Mouse (Mus musculus) frontal cortex, postnatal 36 days (tissue): ENCODE results near the gene Ddx28.
A peak's percentile ranks its signal among the peaks of the same experiment; 100 is the strongest.

Experiments
- DNase-seq, 2 experiments: peaks; one replicate each; pipeline ENCODE4 v3.0.0; 2022; ENCODE audit warnings: low spot score in 2 of 2

The Ddx28 gene

DNA sequence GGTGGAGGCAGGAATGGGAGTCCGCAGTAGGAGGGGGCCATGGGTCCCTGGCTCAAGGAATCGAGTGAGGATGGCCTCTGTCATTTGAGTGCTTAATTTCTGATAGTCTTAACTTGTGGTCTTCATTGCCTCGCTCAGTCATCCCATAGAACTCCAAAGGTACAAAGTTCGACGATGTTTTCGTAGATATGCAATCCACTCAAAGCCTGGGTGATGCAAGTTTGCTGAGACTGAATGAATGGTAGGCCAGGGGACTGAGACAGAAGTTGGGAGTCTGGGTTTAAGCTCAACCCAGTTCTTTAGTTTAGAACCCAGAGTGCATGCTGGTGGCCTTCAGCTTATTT, at the start of gene Ddx28:
Gene Ddx28 (minus strand): TSS at position 240 of the 344 bp plus-strand sequence.
- no peak for DNase-seq

DNA sequence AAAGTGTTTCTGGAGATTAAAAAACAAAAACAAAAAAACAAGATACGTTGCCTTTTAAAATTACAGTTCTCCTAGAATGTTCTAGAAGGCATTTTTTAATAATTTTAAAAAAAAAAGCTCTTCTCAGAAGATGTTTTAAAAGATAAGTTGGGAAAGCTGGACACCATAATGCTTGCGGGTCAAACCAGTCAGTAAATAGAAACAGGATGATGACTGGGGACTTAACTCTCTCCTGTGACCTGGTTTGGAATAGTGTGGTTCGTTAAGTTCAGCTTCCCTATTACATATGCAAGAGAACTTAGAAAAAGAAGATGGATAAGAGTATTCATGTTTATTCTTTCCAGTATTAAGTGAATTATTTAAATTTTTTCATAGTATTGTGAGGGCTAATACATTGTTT, 48.8 kb upstream of the Ddx28 start:
- DNase-seq, result no peak

DNA sequence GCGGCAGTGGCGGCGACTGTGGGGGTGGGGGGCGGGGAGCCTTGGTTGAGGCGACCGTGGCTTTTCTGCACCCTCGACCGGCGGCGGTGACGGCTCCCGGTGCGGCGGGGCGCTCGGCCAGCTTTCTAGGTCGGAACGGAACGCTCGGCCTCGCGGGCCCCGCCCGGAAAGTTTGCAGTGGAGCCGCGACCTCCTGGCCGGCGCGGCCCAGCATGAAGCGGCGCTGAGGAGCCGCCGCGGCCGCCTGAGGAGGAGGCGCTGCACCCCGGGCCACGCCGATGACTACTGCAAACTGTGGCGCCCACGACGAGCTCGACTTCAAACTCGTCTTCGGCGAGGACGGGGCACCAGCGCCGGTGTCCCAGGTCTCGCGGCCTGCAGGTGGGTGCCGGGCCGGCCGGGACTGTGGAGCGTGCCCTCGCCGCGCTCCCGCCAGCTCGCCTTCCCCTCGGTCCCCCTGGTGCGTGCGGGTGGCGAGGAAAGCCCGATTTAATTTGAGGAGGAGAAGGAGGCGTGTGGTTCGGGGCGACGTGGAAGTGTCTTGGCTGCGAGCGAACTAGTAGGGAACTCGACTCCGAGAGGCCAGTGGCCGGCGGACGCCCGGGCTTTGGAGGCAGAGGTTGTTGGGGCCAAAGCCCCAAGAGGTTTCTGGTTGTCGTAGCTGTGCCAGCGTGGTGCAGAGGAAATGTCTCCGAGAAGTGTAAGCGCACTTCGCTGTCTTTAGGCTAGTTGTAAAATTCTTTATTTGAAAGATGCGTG, 48.1 kb upstream of the Ddx28 start:
- DNase-seq, result peak in 1 of 2 experiments; percentile 47

DNA sequence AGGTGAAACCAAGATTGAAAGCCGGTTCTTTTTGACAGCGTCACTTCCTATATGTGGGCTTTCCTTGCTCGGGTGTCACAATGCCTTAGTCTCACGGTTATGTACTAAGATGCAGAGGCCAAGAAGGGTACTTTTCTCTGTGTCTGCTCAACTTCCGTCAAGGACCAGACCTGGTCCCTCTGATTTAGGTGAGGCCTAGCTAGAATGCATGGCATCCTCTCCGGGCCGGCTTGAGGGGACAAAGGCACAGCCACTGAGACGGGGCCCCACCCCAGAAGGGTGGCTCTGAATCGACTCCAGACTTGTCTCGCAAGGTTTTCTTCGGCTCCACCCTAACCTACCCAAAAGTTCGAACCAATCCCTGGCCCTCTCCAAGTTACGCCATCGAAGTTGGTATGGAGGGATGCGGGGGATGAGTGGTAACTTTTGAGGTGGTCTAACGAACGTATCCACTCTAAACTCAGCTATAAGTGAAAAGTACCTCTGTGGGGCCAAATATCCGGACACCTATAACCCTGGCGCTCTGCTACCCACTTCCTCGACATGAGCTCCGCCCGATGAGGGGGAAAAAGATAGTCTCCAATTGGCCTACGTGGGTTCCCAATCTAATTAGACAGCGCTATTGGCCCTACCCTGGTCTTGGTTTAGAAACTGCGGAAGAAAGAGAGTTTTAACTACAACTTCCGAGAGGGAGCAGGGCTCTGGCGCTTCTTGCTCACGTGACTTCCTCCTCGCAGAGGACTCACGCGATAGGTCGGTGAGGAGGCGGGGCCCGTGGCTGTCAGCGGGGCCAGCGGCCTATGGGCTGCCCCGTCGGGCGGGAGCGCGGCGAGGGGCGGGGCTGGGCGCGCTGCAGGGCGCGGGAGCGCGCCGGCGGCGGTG, 47.3 kb upstream of the Ddx28 start, which contains the start of gene Nfatc3:
Gene Nfatc3 (plus strand): TSS at position 110 of the 882 bp plus-strand sequence.
- DNase-seq, result peak; percentile 94 to 96

DNA sequence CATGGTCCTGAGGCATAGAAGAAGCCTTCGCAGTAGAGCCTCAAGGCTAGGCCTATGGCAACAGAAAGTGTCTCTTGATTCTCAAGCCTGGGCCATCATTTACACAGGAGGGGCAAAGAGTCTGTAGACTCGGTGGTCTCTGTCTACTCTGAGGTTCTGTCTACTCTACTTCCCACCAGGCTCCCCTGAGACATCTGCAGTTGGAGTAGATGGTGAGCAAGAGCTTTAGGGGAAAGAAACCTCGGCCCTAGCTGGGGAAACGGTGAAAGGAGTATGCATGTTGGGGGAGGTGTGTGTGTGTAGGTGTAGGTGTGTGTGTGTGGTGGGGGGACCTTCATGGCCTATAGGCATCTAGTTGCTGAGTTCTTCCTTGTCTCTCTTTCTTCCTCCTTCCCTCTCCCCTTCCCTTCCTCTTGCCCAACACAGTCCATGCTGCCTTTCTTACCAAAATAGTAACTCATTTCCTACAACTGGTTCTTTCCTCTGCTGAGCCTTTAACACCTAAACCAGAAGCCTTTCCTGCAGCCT, 44.8 kb upstream of the Ddx28 start:
- DNase-seq, result no peak

DNA sequence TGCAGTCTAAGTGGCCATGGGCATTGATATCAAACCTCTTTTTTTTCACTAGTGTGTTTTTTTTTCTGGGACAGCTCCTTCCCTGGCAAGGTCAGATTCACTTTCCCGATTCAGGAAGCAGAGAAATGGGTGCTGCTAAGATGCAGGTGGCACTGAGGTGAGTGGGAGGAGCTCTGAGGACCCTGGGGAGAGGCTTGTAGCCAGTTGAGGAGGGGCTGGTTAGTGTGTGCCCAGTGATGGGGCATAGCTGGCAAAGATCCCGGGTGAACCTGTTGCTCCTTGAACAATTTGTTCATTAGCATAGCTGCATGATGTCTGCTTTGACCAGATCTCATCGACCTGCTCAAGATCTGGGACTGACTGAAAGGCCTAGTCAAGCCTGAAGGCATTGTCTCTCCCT, 43.4 kb upstream of the Ddx28 start:
- DNase-seq, result no peak

DNA sequence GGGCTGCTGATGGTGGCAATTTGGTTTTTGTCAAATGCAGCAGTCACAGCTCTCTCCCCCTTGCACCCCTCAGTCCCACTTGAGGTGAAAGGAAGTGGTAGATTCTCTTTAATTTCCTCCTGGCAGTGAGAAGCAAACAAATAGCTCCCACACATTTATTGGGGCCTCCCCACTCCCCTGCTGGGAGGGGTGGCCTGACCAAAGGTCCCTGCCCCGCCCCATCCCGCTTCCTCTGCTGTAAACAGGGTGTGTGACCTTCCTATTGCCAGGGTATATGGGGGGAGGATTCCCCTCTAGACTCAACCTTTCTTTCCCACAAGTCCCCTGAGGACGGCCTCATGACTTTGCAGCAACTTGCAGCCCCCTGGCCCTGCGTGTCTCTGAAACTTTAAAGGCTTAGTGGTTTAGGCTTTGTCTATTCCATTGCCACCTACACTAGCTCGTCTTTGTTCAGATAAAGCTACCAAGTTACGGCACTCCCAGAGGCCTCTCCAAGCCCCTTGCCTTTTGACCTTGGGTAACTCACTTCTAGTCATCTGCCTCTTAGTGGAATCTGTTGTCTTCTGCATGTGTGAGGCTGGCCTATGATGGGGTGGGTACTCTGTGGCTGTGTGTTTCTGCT, 42.6 kb upstream of the Ddx28 start:
- no peak for DNase-seq

DNA sequence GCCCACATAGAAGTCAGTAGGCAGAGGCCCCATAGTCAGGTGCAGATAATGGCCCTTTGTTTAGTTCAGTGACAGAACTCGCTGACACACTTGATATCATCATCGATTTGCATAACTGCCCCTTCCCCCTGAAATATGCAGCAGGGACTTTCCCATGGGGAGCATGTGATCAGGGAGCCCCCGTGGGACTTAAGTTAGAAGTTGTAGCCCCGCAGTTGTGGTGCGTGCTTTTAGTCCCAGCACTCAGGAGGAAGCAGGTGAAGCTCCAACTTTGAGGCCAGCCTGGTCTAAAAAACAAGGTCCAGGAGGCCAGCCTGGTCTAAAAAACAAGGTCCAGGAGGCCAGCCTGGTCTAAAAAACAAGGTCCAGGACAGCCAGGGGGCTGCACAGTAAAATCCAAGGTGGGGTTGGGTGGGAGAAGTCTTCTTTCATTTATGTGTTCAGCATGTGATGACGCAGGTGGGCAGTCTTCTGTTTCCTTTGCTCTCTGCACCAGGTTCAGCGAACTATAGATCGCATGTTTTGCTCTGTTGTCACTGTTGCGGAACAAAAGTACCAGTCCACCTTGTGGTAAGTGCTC, 40.9 kb upstream of the Ddx28 start:
- no peak for DNase-seq

DNA sequence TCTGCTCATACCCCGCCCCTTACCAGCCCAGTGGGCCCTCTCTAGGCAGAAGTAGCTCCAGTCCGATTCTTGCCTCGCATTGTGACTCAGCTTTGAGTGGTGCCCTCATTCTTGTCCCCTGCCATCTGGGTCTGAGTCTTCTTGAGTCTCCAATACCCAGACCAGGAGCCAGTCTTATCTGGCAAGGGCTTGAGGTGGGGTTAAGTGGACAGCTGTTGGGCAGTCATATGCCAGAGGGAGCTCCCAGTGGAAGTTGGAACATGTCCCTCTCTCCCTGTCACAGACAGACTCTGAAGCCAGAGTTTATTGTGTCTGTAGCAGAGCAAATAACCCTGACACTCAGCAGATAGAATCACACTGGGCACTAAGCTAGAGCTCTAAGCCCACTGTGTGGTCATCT, 39.4 kb upstream of the Ddx28 start:
- no peak for DNase-seq

DNA sequence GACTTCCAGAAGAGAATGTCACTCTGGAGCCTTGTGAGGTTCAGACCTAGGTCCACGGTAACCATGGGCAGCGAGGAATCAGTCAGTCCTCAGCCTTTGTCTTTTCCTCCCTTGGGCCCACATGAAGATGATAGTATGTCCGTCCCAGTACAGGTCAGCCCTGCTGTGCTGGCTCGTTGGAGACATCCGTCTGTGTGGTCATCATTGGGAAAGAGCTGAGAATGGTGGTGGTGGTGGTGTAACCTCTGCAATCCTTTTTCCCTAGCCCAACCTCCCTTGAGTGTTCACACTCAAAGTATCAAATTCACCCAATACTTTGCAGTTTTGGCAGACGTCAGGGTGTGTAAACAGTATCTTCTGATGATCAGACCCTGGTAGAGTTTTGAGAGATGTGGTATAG, 38.2 kb upstream of the Ddx28 start:
- DNase-seq, result no peak

DNA sequence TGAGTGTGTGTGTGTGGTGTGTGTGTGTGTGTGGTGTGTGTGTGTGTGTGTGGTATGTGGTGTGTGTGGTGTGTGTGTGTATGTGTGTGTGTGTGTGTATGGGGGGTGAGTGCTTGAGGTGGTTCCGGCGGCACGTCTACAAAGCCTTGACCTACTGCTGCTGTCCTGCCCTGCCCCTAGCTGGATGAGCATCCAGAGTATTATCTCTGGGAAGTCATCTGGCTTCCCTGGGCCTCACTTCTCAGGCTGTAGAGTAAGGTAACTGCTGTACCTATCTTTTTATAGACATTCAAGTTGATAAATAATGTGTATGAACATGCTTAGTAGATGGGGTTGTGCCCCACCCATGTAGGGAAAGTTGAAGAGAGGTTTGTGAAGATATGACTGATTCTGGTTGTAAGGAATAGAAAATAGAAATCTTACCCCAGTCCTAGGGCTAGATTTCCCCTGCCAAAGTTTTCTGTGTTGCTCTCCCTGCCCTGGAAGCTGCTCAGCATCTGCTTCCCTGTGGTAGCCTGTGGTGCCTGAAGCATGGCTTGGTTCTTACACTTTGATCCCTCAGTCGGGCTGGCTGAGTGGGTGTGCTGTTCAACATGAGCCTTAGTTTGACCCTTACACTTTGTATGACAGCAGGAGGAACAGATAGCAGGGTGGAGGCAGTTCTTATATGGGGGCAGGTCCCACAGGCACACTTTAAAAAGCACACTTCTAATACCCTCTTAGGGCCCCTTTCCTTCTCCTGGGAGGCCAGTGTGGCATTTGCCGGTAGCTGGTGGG, 36.4 kb upstream of the Ddx28 start:
- DNase-seq, result no peak

DNA sequence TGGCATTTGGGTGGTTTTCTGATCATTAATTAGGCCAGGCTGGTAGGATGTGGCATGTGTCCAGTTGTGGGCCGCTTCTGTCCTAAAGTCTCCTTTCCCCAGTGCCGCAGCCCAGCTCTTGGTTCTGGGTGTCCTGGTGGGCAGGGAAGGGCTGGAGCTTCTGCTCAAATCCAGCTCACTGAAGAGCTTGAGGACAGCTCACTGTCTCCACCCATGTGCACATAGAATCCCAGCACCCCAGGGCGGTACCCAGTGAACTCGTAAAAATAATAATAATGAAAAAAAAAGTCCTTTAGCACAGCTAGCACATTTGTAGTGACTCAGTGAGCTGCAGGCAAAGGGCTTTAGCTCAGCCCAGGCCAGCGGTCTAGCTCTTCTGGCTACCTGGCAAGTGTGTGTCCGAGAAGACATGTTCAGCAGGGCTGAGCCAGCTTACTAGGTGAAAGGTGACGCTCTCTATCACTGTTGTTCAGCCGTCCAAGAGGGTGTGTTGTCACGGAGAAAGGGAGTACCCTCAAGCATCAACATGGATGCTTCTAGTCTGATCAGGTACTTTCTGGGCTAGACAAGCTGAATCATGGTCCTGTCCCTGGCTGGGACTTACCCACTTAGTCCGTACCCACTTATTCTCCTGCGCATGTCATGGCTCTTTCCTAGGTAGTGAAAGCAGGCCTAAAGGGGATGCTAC, 35.3 kb upstream of the Ddx28 start:
- DNase-seq, result no peak

DNA sequence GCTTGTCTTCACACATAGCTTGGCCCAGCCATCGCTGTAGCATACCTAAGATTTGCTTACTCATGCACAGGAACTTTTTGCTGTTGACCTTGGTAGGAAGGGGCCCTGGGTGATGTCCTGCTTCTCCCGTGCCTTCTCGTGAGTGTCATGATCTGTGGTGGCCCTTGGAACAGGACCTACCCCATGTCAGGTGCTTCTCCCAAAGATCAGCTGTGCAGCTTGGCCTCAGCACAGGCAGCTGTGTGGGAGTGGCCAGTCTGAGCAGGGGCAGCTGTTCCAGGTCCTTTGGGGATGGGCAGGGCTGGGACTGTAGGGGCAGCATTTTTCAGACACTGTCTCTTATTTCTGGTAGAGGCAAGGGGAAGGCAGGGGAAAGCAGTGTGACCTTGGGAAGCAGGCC, 32.5 kb upstream of the Ddx28 start:
- no peak for DNase-seq

DNA sequence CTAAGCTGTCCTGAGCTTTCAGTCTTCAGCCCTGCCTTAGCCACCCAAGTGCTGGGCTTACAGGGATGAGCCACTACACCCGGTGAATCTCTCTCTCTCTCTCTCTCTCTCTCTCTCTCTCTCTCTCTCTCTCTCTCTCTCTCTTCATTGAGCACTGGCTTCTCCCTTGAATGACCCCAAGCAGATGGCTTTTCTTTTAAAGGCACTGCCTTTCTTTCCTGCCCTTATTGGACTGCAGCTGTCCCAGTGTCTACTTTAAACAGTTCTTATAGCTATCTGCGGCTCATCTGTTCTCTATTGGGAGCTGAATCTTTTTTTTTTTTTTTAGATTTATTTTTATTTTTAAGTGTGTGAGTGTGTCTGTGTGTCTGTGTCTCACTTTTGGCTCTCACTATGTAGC, 31.4 kb upstream of the Ddx28 start:
- DNase-seq, result no peak

DNA sequence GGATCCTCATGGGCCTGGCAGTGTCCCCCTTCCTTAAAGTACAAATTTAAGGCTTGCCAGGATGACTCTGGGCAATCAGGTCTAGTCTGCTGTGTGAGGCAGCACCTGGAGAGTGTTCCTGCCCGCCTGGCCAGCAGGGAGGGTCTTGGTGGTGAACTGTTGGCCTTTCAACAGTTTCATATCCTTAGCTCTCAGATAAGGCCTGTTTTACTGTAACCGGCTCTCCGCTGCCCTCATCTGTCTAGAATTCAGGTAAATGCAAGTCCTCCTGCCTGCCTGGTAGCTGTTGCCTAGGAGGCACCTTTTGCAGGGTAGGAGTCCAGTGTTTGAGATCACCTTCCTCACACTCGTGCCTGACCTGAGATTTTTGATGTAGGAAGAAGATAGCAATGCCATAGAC, 28.5 kb upstream of the Ddx28 start:
- DNase-seq, result no peak

DNA sequence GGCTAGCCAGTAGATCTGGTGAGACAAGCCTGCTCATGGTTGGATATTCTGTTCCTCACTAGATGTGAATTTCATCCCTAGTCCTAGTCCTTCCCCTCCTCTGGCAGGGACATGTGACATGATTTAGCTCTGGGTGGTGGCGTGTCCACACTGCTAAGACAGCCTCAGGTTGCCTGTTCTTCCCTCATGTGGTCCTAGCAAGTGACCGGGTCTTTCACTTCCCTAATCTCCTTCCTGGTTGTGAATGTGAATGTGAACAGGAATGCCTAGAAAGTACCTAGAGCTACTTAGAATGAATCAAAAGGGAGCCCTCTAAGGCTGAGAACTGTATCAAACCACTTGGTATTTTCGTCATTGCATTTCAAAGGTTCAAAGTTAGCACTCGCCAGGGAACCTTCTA, 27.9 kb upstream of the Ddx28 start:
- no peak for DNase-seq

DNA sequence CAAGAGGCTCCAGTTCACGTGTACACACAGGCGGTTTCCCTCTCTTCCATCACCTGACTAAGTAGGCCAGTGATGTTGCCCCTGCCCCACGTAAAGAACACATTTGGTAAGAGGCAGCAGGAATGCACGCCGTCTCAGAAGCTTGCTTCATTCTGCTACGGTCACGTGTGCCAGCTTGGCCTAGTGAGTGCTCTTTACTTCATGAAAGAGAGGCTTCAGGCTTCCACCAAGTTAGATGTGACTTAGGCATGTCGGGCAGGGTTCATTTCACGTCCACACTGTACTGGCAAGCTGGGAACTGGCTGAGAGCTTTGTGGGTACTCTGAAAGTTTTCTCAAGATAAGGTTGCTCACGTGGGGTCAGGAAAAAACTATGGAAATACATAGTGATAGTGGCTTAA, 27.0 kb upstream of the Ddx28 start:
- DNase-seq, result no peak

DNA sequence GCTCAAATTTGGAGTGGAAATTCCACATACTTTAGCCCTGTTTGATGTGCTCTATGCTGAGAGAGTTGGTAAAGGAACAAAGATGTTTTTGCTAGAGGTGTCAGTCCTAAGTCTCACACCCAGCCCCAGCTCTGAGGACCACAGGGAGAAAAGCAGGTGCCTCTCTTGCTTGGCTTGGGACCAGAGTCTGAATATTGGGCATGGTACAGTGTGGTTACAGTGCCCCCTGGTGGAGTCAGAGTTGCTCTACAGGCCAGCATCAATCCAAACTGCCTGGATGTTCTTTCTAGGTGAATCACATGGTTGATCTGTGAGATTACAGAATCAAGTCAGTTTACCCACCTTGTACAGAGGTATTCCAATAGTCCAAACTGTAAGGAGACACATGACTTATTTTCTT, 10.8 kb upstream of the Ddx28 start:
- DNase-seq, result peak; percentile 74 to 87

DNA sequence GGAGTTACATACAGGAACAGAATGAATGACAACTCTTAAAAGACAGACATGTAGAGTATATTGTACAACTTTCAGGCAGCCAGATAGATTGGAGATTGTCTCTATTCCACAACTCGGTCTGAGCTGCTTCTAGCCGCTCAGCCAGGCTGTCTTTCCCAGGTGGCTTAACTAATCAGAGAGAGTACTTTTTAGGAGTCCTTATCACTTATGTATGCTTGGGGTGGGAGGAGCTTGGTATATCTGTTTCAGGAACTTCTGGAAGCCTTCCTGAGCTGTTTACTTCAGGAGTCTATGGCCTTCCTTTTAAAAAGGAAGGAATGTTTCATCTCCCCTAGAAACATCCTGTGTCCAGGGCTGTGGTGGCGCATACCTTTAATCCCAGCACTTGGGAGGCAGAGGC, 6.4 kb upstream of the Ddx28 start:
- no peak for DNase-seq

DNA sequence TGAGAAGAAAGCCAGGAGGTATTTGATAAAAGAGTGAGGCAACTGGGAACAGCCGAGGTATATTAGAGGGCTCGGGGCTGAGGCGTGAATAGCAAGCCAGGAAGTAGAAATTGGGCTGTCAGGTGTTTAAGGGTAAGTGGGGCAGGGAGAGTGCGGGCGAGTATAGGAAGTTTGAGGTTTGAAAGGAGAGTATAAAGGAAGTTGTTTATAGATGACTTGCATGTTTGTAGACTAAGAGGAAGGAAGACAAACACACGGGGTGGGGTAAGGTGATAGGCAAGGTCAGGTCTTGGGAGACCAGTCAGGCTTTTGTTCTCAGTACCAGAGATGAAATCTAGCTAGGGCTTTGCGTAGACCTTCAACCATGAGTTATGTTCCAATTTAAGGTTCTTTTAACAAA, 5.4 kb upstream of the Ddx28 start:
- DNase-seq, result no peak

DNA sequence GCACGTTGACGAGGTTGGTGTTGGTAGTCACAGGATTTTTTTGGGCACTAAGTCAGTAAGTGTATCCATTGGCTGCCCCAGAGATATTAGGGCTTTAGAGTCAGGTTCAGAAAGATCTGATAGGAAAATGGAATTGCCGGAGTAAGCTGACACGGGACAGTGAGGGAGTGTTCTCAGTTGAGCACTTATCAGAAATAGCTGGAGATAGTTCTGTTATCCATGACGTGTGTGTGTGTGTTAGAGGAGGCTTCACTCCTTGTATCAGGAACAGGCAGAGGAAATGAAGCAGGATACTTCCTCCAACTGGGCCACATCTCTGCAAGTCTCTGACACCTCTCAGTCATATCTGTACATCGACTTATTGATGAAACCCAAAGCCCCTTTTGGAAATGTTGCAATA, 4.6 kb upstream of the Ddx28 start:
- no peak for DNase-seq
